Mouse (Mus musculus) limb, embryonic 14.5 days (tissue): Measurements from ENCODE around the gene Ube2b. TPM values are rescaled to one million over a fixed set of nuclear protein-coding genes. Genes with fewer than 3 reads are reported as not detected.

Source experiments
- ATAC-seq: fragments of 200-750 bp; cut with Nextera tagmentation; 2 replicates; pipeline ENCODE4 v1.8.0; 2017; ENCODE audit warnings: low read depth, moderate number of reproducible peaks, moderate TSS enrichment; ENCODE audit not compliant: low FRiP score
- DNase-seq: peaks from one replicate; pipeline ENCODE4 v3.0.0-alpha.2; 2015; ENCODE audit warnings: low spot score
- H3K27ac ChIP-seq: fragments of 300-500 bp; sonication (generic); replicated peaks from 2 replicates; pipeline ENCODE4 v1.5.1; 2014; ENCODE audit warnings: low read depth, mild to moderate bottlenecking, low read length, moderate library complexity, mixed read lengths
- H3K27me3 ChIP-seq: fragments of 300-500 bp; sonication (generic); 2 replicates; pipeline ENCODE4 v1.6.1; 2014; ENCODE audit warnings: low read length, mixed read lengths; ENCODE audit not compliant: control insufficient read depth, insufficient read depth
- H3K36me3 ChIP-seq: fragments of 300-500 bp; sonication (generic); 2 replicates; pipeline ENCODE4 v1.6.1; 2014; ENCODE audit warnings: mild to moderate bottlenecking, low read length, moderate library complexity, mixed read lengths; ENCODE audit not compliant: control insufficient read depth, insufficient read depth
- H3K4me1 ChIP-seq: fragments of 300-500 bp; sonication (generic); 2 replicates; pipeline ENCODE4 v1.6.1; 2014; ENCODE audit warnings: antibody characterized with exemption, low read length, mixed read lengths; ENCODE audit not compliant: control insufficient read depth, insufficient read depth
- H3K4me2 ChIP-seq: fragments of 300-500 bp; sonication (generic); replicated peaks from 2 replicates; pipeline ENCODE4 v1.6.1; 2014; ENCODE audit warnings: low read depth, mild to moderate bottlenecking, low read length, moderate library complexity; ENCODE audit not compliant: severe bottlenecking
- H3K4me3 ChIP-seq: fragments of 300-500 bp; sonication (generic); replicated peaks from 2 replicates; pipeline ENCODE4 v1.5.1; 2014; ENCODE audit warnings: low read length
- H3K9ac ChIP-seq: fragments of 300-500 bp; sonication (generic); 2 replicates; pipeline ENCODE4 v1.6.1; 2014; ENCODE audit warnings: mild to moderate bottlenecking, low read depth, low read length, moderate library complexity; ENCODE audit not compliant: severe bottlenecking
- H3K9me3 ChIP-seq: fragments of 300-500 bp; sonication (generic); 2 replicates; pipeline ENCODE4 v1.6.1; 2016; ENCODE audit warnings: low read length; ENCODE audit not compliant: control insufficient read depth
- POLR2A ChIP-seq: fragments of 200-500 bp; IDR thresholded peaks from 2 replicates; pipeline ENCODE4 v1.8.0; 2012; ENCODE audit warnings: inconsistent platforms, mild to moderate bottlenecking, moderate library complexity, borderline replicate concordance; ENCODE audit not compliant: insufficient read depth, insufficient read length; ENCODE audit errors: extremely low read depth
- WGBS: fragments of 180-500 bp; shearing (Covaris S2); extraction: QIAGEN DNeasy Blood & Tissue Kit; methylation state at CpG from one replicate; pipeline ENCODE4 v1.1.7; 2014; 5-methylcytosine and 5-hydroxymethylcytosine counted together
- polyA plus RNA-seq, 2 experiments: library from polyadenylated mRNA; depleted of rRNA in 1 of 2; stranded (reverse) in 1 of 2; unstranded in 1 of 2; fragments of >200 nt; fragmentation: Nextera tagmentation in 1 of 2; extraction: Ambion mirVana in 1 of 2; gene quantifications; 2 replicates each; pipeline versions ENCODE4 v1.2.1 to v1.2.3; 2012 to 2014

Ube2b gene
- polyA plus RNA-seq (2012; rRNA removed) = 194 and 211 TPM in 2 replicates
- polyA plus RNA-seq (2014; fragmentation: Nextera tagmentation; extraction: Ambion mirVana) = 141 and 151 TPM in 2 replicates

DNA sequence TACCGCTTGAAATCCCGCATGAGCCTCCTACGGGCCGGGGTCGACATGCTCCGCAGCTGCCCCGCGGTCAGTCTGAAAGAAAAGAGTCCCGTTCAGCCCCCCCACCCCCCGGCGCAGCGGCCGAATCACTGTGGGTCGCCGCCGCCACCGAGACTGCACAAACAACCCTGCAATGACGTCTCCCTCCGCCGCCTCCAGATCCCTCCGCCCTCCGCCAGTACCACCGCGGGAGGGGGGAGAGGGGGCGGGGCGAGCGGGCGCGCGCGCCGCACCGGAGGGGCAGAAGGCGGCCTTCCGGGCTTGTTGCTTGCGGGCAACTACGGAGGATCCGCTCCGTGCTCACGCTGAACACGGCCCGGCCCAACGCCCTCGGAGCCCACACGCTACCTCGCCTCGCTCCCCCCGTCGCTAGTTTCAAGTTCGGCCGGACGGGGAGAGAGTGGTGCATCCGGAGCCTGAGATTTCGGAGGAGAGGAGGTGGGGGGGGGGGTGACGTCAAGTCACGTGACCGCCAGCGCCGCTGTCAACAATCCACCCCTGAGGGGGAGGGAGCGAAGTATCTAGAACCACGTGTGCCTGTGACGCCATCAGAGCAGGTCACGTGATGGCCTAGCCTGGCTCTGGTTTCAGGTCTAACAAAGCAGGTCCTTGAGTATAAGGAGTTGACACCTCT lies at the start of gene Ube2b:
Gene Ube2b, minus strand, starts transcription at position 473 of the 673 bp plus-strand sequence.
- Histone ChIP-seq H3K4me2 (peak within 1 kb of the TSS; percentile 59), H3K9me3 (no peaks in the 10 kb centered on the region), H3K27ac (peak within 1 kb of the TSS; percentile 97), H3K4me3 (peak within 1 kb of the TSS; percentile 96), H3K4me1 (peaks cover 31% of the 10 kb centered on the region), H3K27me3 (no peaks in the 10 kb centered on the region), H3K36me3 (peaks cover 26% of the 10 kb centered on the region), H3K9ac (peak within 1 kb of the TSS; percentile 93)
- 0 out of 2 replicates have a peak, but pooled peaks have one; percentile 41 for TF ChIP-seq POLR2A
- peak; percentile 100 for DNase-seq
- ATAC-seq = peak; percentile 85
- under 1% methylated on average over 42 of the region's 63 CpGs for WGBS

DNA sequence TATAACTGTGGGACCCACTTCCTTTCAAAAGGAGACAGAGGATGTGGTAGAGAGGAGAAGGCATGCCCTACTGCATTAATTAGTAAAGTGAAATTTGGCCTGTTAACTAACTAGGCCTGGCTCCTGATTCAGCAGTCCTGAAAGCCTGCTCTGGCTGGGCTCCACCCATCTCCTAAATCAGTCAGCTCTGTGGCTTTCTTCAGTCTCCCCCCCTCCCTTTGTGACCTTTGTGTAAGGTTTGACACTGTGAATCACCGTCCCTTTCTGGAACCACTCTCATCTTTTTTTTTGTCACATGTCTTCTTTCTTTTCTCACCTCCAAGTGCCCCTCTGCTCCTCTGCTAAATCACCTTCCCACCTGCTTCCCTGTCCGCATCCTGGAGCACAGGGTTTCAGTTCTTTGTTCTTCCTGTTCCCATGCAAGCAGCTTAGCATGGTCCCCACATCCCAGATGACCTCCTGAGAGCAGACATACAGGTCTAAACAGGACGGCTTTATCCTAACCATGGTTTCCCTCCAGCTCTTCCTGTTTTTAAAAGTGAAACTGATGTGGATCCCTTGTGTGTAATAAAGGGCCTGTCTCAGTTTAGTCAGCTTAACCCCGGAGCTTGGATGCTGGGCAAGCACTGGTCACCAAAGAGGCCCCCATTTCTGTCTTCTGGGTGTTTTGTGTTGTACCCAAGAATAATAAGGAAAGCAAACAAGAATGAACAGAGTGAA lies 46.0 kb upstream of the Ube2b start:
- Histone ChIP-seq H3K36me3 (no peaks in the 10 kb centered on the region), H3K4me1 (no peaks in the 10 kb centered on the region), H3K9me3 (no peaks in the 10 kb centered on the region), H3K4me2 (no peak overlapping the region), H3K27me3 (no peaks in the 10 kb centered on the region), H3K9ac (no peak overlapping the region; the same call in 1 of the 2 replicates), H3K27ac (no peak overlapping the region), H3K4me3 (no peak overlapping the region)
- ATAC-seq = no peak
- no peak for TF ChIP-seq POLR2A
- 39% methylated on average over 4 of the region's 4 CpGs for WGBS
- DNase-seq = no peak

DNA sequence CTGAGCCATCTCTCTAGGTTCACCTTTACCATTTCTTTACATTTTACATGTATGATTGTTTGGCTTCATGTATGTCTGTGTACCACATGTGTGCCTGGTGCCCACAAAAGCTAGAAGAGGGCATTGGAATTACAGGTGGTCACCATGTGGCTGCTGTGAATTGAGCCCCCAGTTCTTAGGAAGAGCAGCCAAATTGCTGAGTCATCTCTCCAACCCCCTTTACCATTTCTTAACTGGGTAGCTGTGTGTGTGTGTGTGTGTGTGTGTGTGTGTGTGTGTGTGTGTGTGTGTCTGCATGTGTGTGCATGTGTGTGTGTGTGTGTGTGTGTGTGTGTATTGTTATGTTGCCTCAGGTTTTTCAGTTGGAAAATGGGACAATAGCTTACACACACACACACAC lies 43.6 kb upstream of the Ube2b start:
- no peak for ATAC-seq
- no peak for TF ChIP-seq POLR2A

DNA sequence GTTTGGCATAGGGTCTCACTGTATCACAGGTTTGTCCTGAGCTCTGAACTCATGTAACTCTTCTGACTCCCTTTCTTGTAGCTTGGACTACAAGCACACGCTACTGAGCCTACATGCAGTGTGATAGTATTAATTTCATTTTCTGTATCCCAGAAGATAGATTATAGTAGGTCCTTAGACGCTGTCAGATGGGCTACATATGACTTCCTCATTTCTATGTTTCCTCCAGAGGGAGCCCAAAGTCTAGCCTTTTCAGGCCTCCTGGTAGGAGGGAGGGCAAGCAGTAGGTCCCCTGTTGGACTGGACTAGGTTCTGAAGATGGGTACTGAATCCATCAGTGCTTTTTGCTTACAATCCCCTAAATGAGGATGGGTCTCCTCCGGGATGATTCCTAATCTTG lies 42.7 kb upstream of the Ube2b start:
- no peak overlapping the region for H3K4me2 ChIP-seq
- ATAC-seq = no peak
- no peak overlapping the region for H3K27ac ChIP-seq
- DNase-seq = no peak
- H3K4me3 ChIP-seq = no peak overlapping the region
- H3K4me1 ChIP-seq = no peaks in the 10 kb centered on the region
- H3K9me3 ChIP-seq = no peaks in the 10 kb centered on the region
- H3K36me3 ChIP-seq = no peaks in the 10 kb centered on the region
- no peak for TF ChIP-seq POLR2A
- WGBS = 79% methylated on average over 3 of the region's 3 CpGs
- H3K9ac ChIP-seq = no peak overlapping the region
- H3K27me3 ChIP-seq = no peaks in the 10 kb centered on the region

More for the DNA sequence above, 43.6 kb upstream of the Ube2b start:
- H3K27me3 ChIP-seq = no peaks in the 10 kb centered on the region
- no peak overlapping the region for H3K4me3 ChIP-seq
- no peak overlapping the region for H3K9ac ChIP-seq
- no peak overlapping the region for H3K27ac ChIP-seq
- H3K9me3 ChIP-seq = no peaks in the 10 kb centered on the region
- no peaks in the 10 kb centered on the region for H3K4me1 ChIP-seq
- H3K36me3 ChIP-seq = no peaks in the 10 kb centered on the region
- no peak for DNase-seq
- H3K4me2 ChIP-seq = no peak overlapping the region

DNA sequence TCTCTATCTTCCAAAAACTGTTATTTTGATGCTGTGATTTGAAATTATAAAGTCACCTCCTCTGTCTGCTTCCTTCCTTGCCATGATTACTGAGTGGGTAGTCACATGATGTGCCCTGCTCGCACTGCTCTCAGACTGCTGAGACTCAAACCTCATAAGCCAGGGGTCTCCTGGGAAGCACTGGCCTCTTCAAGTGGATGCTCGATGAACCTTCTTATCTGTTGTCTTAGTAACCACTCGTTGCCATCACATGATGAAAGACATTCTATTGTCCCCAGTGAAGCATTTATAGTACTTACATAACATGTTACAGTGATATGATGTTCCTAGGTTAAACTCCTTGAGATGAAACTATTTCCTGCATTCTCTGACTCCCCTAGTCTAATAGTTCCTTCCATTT lies 37.1 kb upstream of the Ube2b start:
- Histone ChIP-seq H3K4me1 (no peaks in the 10 kb centered on the region), H3K9ac (no peak overlapping the region), H3K27me3 (no peaks in the 10 kb centered on the region), H3K9me3 (no peaks in the 10 kb centered on the region), H3K4me2 (no peak overlapping the region), H3K4me3 (no peak overlapping the region), H3K27ac (no peak overlapping the region), H3K36me3 (no peaks in the 10 kb centered on the region)
- no peak for TF ChIP-seq POLR2A
- 75% methylated on average over 3 of the region's 3 CpGs for WGBS
- DNase-seq (no peak), ATAC-seq (no peak)
